Mouse (Mus musculus): ENCODE data around the gene Fut1. TPM values are rescaled to one million over a fixed set of nuclear protein-coding genes. Genes with fewer than 3 reads are reported as not detected.

The Fut1 gene
- polyA plus RNA-seq, 1 experiment from 2014 or later, result not detected

DNA sequence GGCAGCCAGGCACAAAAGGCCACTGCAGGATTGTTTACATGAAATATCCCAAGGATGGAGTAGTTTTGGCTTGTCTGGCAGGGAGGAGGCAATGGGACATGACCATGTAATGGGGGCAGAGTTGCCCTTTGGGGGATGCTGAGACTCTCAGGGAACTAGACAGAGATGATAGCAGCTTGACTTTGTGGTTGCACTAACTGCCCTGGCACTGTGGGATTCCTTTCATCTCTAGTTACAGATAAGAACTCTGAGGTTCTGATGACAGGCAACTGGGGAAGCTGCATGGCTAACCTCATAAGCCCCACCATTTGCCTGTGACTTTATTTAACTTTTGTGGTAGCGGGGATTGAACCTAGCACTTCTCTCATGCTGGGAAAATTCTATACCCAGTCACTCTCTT, 21.0 kb upstream of the Fut1 start:
- WGBS (ENCODE audit: insufficient replicate concordance), result 43% methylated on average over 1 of the region's 1 CpGs
- Histone ChIP-seq H3K27ac (ENCODE audit: low read length) (no peak overlapping the region), H3K9me3 (replicated peaks; ENCODE audit: control insufficient read depth, low read length) (no peaks in the 10 kb centered on the region), H3K36me3 (ENCODE audit: control insufficient read depth, insufficient read depth) (no peaks in the 10 kb centered on the region), H3K9ac (ENCODE audit: low read depth, low read length) (no peak overlapping the region), H3K4me3 (ENCODE audit: low read depth, low read length) (no peak overlapping the region), H3K4me1 (ENCODE audit: control insufficient read depth, low read depth, low read length) (peaks cover 2% of the 10 kb centered on the region), H3K4me2 (ENCODE audit: low read depth, low read length) (no peak overlapping the region), H3K27me3 (ENCODE audit: control insufficient read depth, insufficient read depth, low read depth, low read length) (no peaks in the 10 kb centered on the region)
- no peak for ATAC-seq (ENCODE audit: low read depth)

DNA sequence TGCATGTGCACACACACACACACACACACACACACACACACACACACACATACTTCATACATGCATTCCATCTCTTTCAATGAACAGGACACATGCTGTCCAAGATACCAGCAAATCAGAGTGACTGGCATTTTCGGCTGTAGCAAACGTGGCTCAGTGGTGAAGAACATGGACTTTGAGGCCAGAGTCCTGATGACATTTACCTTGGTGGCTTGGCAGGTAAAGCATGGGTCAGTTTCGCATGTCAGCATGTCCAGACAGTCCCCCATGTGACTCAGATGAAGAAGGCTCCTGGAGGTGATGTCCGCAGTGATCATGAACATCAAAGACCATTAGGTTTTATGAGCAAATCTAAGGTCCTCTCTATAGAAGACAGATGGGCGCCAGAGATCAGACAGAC, 20.1 kb upstream of the Fut1 start:
- Histone ChIP-seq H3K27me3 (ENCODE audit: control insufficient read depth, insufficient read depth, low read depth, low read length) (no peaks in the 10 kb centered on the region), H3K36me3 (ENCODE audit: control insufficient read depth, insufficient read depth) (no peaks in the 10 kb centered on the region), H3K9ac (ENCODE audit: low read depth, low read length) (no peak overlapping the region), H3K4me2 (ENCODE audit: low read depth, low read length) (no peak overlapping the region), H3K9me3 (replicated peaks; ENCODE audit: control insufficient read depth, low read length) (no peaks in the 10 kb centered on the region), H3K27ac (ENCODE audit: low read length) (no peak overlapping the region), H3K4me1 (ENCODE audit: control insufficient read depth, low read depth, low read length) (peaks cover 2% of the 10 kb centered on the region), H3K4me3 (ENCODE audit: low read depth, low read length) (no peak overlapping the region)
- ATAC-seq (ENCODE audit: low read depth), result no peak
- 55% methylated on average over 5 of the region's 5 CpGs for WGBS (ENCODE audit: insufficient replicate concordance)

DNA sequence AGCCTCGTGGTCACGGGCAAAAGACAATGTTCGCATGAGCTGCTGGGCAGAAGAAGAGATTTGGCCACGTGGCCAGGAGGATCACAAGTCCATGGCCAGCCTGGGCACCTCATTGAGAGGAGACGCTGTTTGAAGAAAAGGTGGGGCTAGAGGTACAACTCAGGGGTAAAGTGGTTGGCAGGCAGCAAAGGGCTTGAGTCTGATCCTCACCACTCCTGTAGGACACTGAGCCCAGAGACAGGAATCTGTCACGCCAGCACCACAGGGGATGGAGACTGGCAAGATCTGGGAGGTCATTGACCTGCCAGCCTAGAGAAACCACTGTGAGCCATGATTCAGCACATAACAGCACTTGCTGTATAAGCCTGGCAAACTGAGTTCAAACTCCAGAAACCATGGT, 19.6 kb upstream of the Fut1 start:
- Histone ChIP-seq H3K27ac (ENCODE audit: low read length) (no peak overlapping the region), H3K27me3 (ENCODE audit: control insufficient read depth, insufficient read depth, low read depth, low read length) (no peaks in the 10 kb centered on the region), H3K4me2 (ENCODE audit: low read depth, low read length) (no peak overlapping the region), H3K4me1 (ENCODE audit: control insufficient read depth, low read depth, low read length) (no peaks in the 10 kb centered on the region; the same call in none of the 2 replicates), H3K4me3 (ENCODE audit: low read depth, low read length) (no peak overlapping the region), H3K9ac (ENCODE audit: low read depth, low read length) (no peak overlapping the region), H3K9me3 (replicated peaks; ENCODE audit: control insufficient read depth, low read length) (no peaks in the 10 kb centered on the region), H3K36me3 (ENCODE audit: control insufficient read depth, insufficient read depth) (no peaks in the 10 kb centered on the region)
- no peak for ATAC-seq (ENCODE audit: low read depth)
- 70% methylated on average over 6 of the region's 6 CpGs for WGBS (ENCODE audit: insufficient replicate concordance)

DNA sequence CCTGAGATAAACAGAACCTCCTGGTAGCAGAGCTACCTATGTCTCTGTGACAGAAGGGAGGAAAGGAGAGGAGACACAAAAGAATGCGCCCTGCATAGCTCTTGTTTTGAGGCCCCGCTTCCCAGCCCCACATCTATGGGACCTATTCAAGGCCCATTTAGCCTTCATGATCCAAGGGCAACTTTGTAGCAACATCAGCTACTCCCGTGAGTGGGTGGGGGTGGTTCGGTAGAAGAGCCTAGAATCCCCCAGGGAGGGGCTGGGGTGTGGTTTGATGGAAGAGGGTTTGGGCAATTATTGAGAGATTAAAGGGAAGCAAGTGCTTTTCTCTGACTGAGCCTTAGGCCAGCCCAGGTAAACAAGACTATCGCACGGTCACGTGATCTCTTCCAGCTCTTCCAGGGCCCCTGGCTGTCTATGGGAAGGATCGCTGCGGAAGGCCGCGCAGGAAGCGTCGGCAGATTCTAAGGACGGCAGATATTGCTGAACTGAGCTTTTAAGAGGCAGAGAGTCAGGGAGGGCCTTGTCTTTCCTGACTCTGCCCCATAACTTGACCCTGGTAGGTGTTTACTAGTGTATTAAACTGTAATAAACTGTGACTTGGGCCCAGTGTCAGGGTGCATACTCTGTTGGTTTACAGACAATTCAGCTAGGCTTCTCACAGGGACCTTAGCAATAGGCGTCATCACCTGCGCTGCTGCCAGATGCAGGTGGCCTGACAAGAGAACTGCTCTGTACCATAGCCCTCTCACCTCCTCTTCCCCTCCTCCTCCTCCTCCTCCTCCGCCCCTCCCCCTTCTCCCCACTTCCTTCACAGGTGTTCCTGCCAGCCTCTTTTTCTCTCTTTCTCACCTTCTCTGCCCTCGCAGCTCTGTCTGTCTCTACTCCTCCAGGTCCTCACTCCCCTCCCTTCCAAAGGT, 17.9 kb upstream of the Fut1 start:
- ATAC-seq (ENCODE audit: low read depth), result no peak
- no peaks in the 10 kb centered on the region for H3K36me3 ChIP-seq (ENCODE audit: control insufficient read depth, insufficient read depth)

DNA sequence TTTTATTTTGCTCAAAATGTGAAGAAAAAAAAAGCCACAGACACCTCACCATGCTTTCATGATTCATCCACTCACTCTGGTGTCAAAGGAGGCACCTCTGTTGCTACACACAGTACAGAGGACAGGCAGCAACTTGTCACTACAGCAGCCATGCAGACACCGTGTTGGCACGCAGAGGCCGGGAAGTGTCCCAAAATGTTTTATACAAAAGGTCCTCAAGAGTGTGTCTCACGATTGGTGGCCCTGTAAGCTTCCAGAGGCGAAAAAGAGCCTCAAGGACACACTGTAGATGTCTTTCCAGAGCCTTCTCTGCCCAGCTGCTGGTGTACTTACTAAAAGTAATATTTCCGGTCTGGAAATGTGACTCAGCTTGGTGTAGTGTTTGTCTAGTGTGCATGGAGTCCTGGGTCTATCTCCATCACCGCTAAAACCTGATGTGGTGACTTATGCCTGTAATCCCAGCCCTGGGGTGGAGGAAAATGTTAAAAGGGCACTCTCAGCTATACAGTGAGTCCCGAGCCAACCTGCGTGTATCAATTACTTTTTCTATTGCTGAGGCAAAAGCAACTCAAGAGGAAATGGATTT, 11.3 kb upstream of the Fut1 start:
- no peaks in the 10 kb centered on the region for H3K36me3 ChIP-seq (ENCODE audit: control insufficient read depth, insufficient read depth)
- 56% methylated on average over 9 of the region's 9 CpGs for WGBS (ENCODE audit: insufficient replicate concordance)
- no peak overlapping the region for H3K4me3 ChIP-seq (ENCODE audit: low read depth, low read length)
- no peaks in the 10 kb centered on the region for H3K27me3 ChIP-seq (ENCODE audit: control insufficient read depth, insufficient read depth, low read depth, low read length)
- ATAC-seq (ENCODE audit: low read depth), result no peak
- H3K27ac ChIP-seq (ENCODE audit: low read length), result no peak overlapping the region
- no peak overlapping the region for H3K9ac ChIP-seq (ENCODE audit: low read depth, low read length)
- no peaks in the 10 kb centered on the region for H3K9me3 ChIP-seq (replicated peaks; ENCODE audit: control insufficient read depth, low read length)
- no peaks in the 10 kb centered on the region for H3K4me1 ChIP-seq (ENCODE audit: control insufficient read depth, low read depth, low read length)
- no peak overlapping the region for H3K4me2 ChIP-seq (ENCODE audit: low read depth, low read length)

More for the DNA sequence above, 17.9 kb upstream of the Fut1 start:
- Histone ChIP-seq H3K4me2 (ENCODE audit: low read depth, low read length) (no peak overlapping the region), H3K9me3 (replicated peaks; ENCODE audit: control insufficient read depth, low read length) (no peaks in the 10 kb centered on the region), H3K27me3 (ENCODE audit: control insufficient read depth, insufficient read depth, low read depth, low read length) (no peaks in the 10 kb centered on the region), H3K27ac (ENCODE audit: low read length) (no peak overlapping the region), H3K9ac (ENCODE audit: low read depth, low read length) (no peak overlapping the region), H3K4me1 (ENCODE audit: control insufficient read depth, low read depth, low read length) (no peaks in the 10 kb centered on the region; the same call in none of the 2 replicates), H3K4me3 (ENCODE audit: low read depth, low read length) (no peak overlapping the region)
- 57% methylated on average over 18 of the region's 18 CpGs for WGBS (ENCODE audit: insufficient replicate concordance)

DNA sequence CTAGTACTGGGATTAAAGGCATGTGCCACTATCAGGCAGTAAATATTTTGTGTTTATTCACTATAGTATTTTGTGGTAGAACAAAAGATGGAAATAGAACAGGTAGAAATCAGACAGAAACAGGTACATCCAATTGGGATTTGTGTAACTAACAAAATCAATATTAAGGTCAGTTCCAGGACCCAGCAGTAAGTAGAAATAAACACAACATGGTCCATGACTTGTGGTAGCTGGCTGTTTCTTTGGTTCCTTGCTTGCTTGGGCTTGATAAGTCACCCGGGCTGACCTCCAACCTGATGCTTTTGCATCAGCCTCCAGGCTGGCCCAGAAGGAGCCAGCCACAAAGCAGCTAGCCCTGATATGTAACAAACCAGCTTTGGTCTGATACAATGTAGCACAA, 7.6 kb upstream of the Fut1 start:
- H3K9ac ChIP-seq (ENCODE audit: low read depth, low read length), result no peak overlapping the region
- H3K4me3 ChIP-seq (ENCODE audit: low read depth, low read length), result no peak overlapping the region
- ATAC-seq (ENCODE audit: low read depth), result no peak
- no peak overlapping the region for H3K4me2 ChIP-seq (ENCODE audit: low read depth, low read length)
- 31% methylated on average over 1 of the region's 1 CpGs for WGBS (ENCODE audit: insufficient replicate concordance)
- no peak overlapping the region for H3K27ac ChIP-seq (ENCODE audit: low read length)
- H3K27me3 ChIP-seq (ENCODE audit: control insufficient read depth, insufficient read depth, low read depth, low read length), result no peaks in the 10 kb centered on the region
- no peaks in the 10 kb centered on the region for H3K9me3 ChIP-seq (replicated peaks; ENCODE audit: control insufficient read depth, low read length)
- no peaks in the 10 kb centered on the region for H3K36me3 ChIP-seq (ENCODE audit: control insufficient read depth, insufficient read depth)
- H3K4me1 ChIP-seq (ENCODE audit: control insufficient read depth, low read depth, low read length), result no peaks in the 10 kb centered on the region; the same call in 1 of the 2 replicates

DNA sequence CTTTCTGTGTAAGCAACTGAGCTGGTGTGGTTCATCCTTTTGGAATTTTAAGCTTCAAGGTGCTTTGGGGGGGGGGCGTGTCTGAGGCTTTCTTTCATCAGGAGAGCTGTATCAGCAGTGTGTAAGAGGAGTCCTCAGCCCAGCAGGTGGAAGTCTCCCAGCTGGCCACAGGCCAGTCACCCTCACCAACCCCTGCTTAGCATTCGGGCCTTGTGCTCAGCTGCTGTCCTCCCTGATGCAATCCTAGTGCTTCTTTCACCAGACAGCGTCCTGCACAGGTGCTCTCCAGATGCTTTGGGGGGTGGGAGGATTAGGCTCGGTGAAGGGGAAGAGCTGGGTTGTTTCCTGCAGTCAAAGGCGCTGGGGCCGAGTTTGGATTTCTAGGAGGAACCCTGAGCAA, 812 bp upstream of the Fut1 start:
- Histone ChIP-seq H3K4me1 (ENCODE audit: control insufficient read depth, low read depth, low read length) (no peaks in the 10 kb centered on the region), H3K9me3 (replicated peaks; ENCODE audit: control insufficient read depth, low read length) (no peaks in the 10 kb centered on the region), H3K9ac (ENCODE audit: low read depth, low read length) (no peak overlapping the region), H3K36me3 (ENCODE audit: control insufficient read depth, insufficient read depth) (no peaks in the 10 kb centered on the region), H3K4me3 (ENCODE audit: low read depth, low read length) (no peak overlapping the region), H3K27ac (ENCODE audit: low read length) (no peak overlapping the region), H3K4me2 (ENCODE audit: low read depth, low read length) (no peak overlapping the region), H3K27me3 (ENCODE audit: control insufficient read depth, insufficient read depth, low read depth, low read length) (peaks cover 33% of the 10 kb centered on the region)
- 32% methylated on average over 6 of the region's 6 CpGs for WGBS (ENCODE audit: insufficient replicate concordance)
- ATAC-seq (ENCODE audit: low read depth), result no peak

DNA sequence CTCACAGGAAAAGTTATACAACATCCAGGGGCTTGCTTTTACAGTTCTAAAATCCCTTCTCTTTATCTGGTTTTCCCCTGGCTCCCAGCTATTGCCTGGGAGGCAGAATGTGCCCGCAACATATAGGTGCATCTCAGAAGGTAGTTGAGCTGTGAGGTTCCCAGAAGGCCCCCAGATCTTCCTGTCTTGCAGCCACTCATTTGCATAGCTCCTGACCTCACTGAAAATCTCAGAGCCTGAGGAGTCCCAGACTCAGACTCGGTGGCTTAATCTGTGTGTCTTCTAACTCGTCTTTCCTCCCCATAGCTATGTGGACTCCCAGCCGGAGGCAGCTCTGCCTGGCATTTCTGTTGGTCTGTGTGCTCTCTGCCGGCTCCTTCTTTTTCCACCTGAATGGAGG, 1.2 kb downstream of the Fut1 start:
- H3K9ac ChIP-seq (ENCODE audit: low read depth, low read length), result no peak overlapping the region
- WGBS (ENCODE audit: insufficient replicate concordance), result 59% methylated on average over 5 of the region's 5 CpGs

DNA sequence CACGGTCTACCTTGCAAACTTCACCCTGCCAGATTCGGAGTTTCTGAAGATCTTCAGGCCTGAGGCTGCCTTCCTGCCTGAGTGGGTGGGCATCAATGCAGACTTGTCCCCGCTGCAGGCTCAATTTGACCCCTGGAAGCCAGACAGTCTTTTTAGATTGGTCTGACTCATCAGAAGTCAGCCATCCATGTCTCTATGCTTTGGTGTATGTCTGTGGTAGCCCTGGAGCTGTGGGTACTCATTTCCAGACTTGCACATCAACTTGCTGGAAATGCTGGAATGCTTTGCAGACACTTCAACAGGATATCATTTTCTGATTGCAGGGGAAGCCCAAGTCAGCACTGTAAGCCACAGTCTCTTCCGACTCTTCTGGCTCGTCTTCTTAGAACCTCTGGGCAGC, 2.5 kb downstream of the Fut1 start:
- 60% methylated on average over 5 of the region's 5 CpGs for WGBS (ENCODE audit: insufficient replicate concordance)
- Histone ChIP-seq H3K9ac (ENCODE audit: low read depth, low read length) (no peak overlapping the region), H3K9me3 (replicated peaks; ENCODE audit: control insufficient read depth, low read length) (no peaks in the 10 kb centered on the region), H3K27me3 (ENCODE audit: control insufficient read depth, insufficient read depth, low read depth, low read length) (peaks cover 33% of the 10 kb centered on the region), H3K4me1 (ENCODE audit: control insufficient read depth, low read depth, low read length) (no peaks in the 10 kb centered on the region), H3K36me3 (ENCODE audit: control insufficient read depth, insufficient read depth) (no peaks in the 10 kb centered on the region), H3K4me3 (ENCODE audit: low read depth, low read length) (no peak overlapping the region), H3K4me2 (ENCODE audit: low read depth, low read length) (no peak overlapping the region), H3K27ac (ENCODE audit: low read length) (no peak overlapping the region)
- ATAC-seq (ENCODE audit: low read depth), result no peak

More for the DNA sequence above, 1.2 kb downstream of the Fut1 start:
- Histone ChIP-seq H3K9me3 (replicated peaks; ENCODE audit: control insufficient read depth, low read length) (no peaks in the 10 kb centered on the region), H3K4me3 (ENCODE audit: low read depth, low read length) (no peak overlapping the region), H3K27me3 (ENCODE audit: control insufficient read depth, insufficient read depth, low read depth, low read length) (peaks cover 33% of the 10 kb centered on the region), H3K27ac (ENCODE audit: low read length) (no peak overlapping the region), H3K4me1 (ENCODE audit: control insufficient read depth, low read depth, low read length) (no peaks in the 10 kb centered on the region), H3K36me3 (ENCODE audit: control insufficient read depth, insufficient read depth) (no peaks in the 10 kb centered on the region), H3K4me2 (ENCODE audit: low read depth, low read length) (no peak overlapping the region)
- ATAC-seq (ENCODE audit: low read depth), result no peak
